Mouse (Mus musculus) ES-E14 (cell line): Measurements from ENCODE around the gene Pam. TPM values are rescaled to one million over a fixed set of nuclear protein-coding genes. Genes with fewer than 3 reads are reported as not detected.

Experiments used
- DNase-seq: peaks from one replicate; pipeline ENCODE4 v3.0.0-alpha.2; 2013; ENCODE audit warnings: low read depth, low spot score
- H3K27ac ChIP-seq: 2 replicates; pipeline ENCODE4 v1.5.1; 2012; ENCODE audit warnings: low read depth, mild to moderate bottlenecking, low read length, moderate library complexity, mixed read lengths; ENCODE audit not compliant: poor library complexity, insufficient read depth, severe bottlenecking
- H3K36me3 ChIP-seq: 2 replicates; pipeline ENCODE4 v1.6.1; 2012; ENCODE audit warnings: mild to moderate bottlenecking, low read length, moderate library complexity, mixed read lengths; ENCODE audit not compliant: control insufficient read depth, poor library complexity, insufficient read depth, severe bottlenecking
- H3K4me1 ChIP-seq, 2 experiments: fragments of 150-350 bp in 1 of 2; sonication (generic) in 1 of 2; 2 replicates each; pipeline ENCODE4 v1.6.1; 2012; ENCODE audit warnings: low read length in 2 of 2, mild to moderate bottlenecking in 1 of 2, mixed read lengths in 1 of 2; ENCODE audit not compliant: control insufficient read depth in 2 of 2, insufficient read depth in 2 of 2, poor library complexity in 1 of 2
- H3K4me3 ChIP-seq, 2 experiments: fragments of 150-350 bp in 1 of 2; sonication (generic) in 1 of 2; 2 replicates each; pipeline ENCODE4 v1.5.1; 2012; ENCODE audit warnings: low read length in 2 of 2, low read depth in 1 of 2, mild to moderate bottlenecking in 1 of 2, mixed read lengths in 1 of 2; ENCODE audit not compliant: insufficient read depth in 1 of 2, poor library complexity in 1 of 2, severe bottlenecking in 1 of 2
- H3K9ac ChIP-seq: 2 replicates; pipeline ENCODE4 v1.6.1; 2012; ENCODE audit warnings: low read depth, mild to moderate bottlenecking, low read length, mixed read lengths; ENCODE audit not compliant: poor library complexity, insufficient read depth, severe bottlenecking
- H3K9me3 ChIP-seq: fragments of 150-350 bp; sonication (generic); 2 replicates; pipeline ENCODE4 v1.6.1; 2012; ENCODE audit warnings: low read depth, mild to moderate bottlenecking, low read length; ENCODE audit not compliant: control insufficient read depth, insufficient read depth
- CHD2 ChIP-seq: IDR thresholded peaks from 2 replicates; pipeline ENCODE4 v1.6.1; 2014; ENCODE audit warnings: mild to moderate bottlenecking, low read depth, low read length, inconsistent platforms
- HCFC1 ChIP-seq: IDR thresholded peaks from 2 replicates; pipeline ENCODE4 v1.6.1; 2012; ENCODE audit warnings: low read length, inconsistent platforms, borderline replicate concordance; ENCODE audit not compliant: insufficient read depth
- MAFK ChIP-seq: IDR thresholded peaks from 2 replicates; pipeline ENCODE4 v1.6.1; 2014; ENCODE audit warnings: mild to moderate bottlenecking, low read depth, low read length, inconsistent platforms; ENCODE audit not compliant: insufficient read depth
- ZC3H11A ChIP-seq: IDR thresholded peaks from 2 replicates; pipeline ENCODE4 v1.6.1; 2012; ENCODE audit warnings: low read depth, mild to moderate bottlenecking, inconsistent platforms, low read length, borderline replicate concordance
- ZNF384 ChIP-seq: IDR thresholded peaks from 2 replicates; pipeline ENCODE4 v1.6.1; 2012; ENCODE audit warnings: low read depth, low read length, inconsistent platforms
- in situ Hi-C, 2 experiments: fragments of 600-800 bp; cut with MboI; formaldehyde crosslinking; loops; one replicate each; pipeline ENCODE4 v1.15.1; 2025; ENCODE audit warnings: low sequenced_read_pairs in 2 of 2, inconsistent platforms in 1 of 2; ENCODE audit not compliant: unreplicated experiment in 2 of 2
- total RNA-seq: library from RNA; depleted of rRNA; stranded (reverse); fragments of 300-350 nt; gene quantifications from 2 replicates; pipeline ENCODE4 v1.2.3, GENCODE M21; 2012

Pam gene
- total RNA-seq, 1 experiment: 16.0 TPM

- no peak for DNase-seq
- TF ChIP-seq HCFC1 (no peak), CHD2 (no peak), ZC3H11A (no peak), MAFK (no peak), ZNF384 (no peak)
- no peak overlapping the region for H3K9ac ChIP-seq
- H3K27ac ChIP-seq: no peak overlapping the region
- H3K9me3 ChIP-seq: no peaks in the 10 kb centered on the region
- in situ Hi-C loops: no loop called here
- H3K4me3 ChIP-seq: no peak overlapping the region
- no peaks in the 10 kb centered on the region for H3K36me3 ChIP-seq
- H3K4me1 ChIP-seq: no peaks in the 10 kb centered on the region; a peak in 1 of 4 replicates
Observed at GRCm38 (mm10) chr1:98056996-98057945, 38.2 kb downstream of the Pam start.

GRCm38 (mm10) chr1:98056277-98056676, 39.2 kb downstream of the Pam start:
- no peaks in the 10 kb centered on the region for H3K9me3 ChIP-seq
- in situ Hi-C loops: no loop called here
- H3K4me1 ChIP-seq: no peaks in the 10 kb centered on the region; a peak in 1 of 4 replicates
- DNase-seq: no peak
- no peak overlapping the region for H3K4me3 ChIP-seq
- TF ChIP-seq CHD2: no peak
- no peak for TF ChIP-seq ZC3H11A
- no peak for TF ChIP-seq MAFK
- TF ChIP-seq ZNF384: no peak
- no peak for TF ChIP-seq HCFC1
- H3K27ac ChIP-seq: no peak overlapping the region
- no peak overlapping the region for H3K9ac ChIP-seq
- no peaks in the 10 kb centered on the region for H3K36me3 ChIP-seq

GRCm38 (mm10) chr1:98055591-98055990, 39.9 kb downstream of the Pam start:
- Histone ChIP-seq H3K36me3 (no peaks in the 10 kb centered on the region), H3K27ac (no peak overlapping the region), H3K9ac (no peak overlapping the region), H3K9me3 (no peaks in the 10 kb centered on the region), H3K4me3 (no peak overlapping the region), H3K4me1 (no peaks in the 10 kb centered on the region; a peak in 1 of 4 replicates)
- no peak for DNase-seq
- in situ Hi-C loops: no loop called here
- TF ChIP-seq ZNF384 (no peak), CHD2 (no peak), HCFC1 (no peak), ZC3H11A (no peak), MAFK (no peak)

GRCm38 (mm10) chr1:98053994-98054393, 41.5 kb downstream of the Pam start:
- H3K4me1 ChIP-seq: no peaks in the 10 kb centered on the region; a peak in 1 of 4 replicates
- in situ Hi-C loops: no loop called here
- no peak for TF ChIP-seq HCFC1
- no peak for TF ChIP-seq ZC3H11A
- no peak for TF ChIP-seq CHD2
- no peak for TF ChIP-seq MAFK
- TF ChIP-seq ZNF384: no peak

GRCm38 (mm10) chr1:98053447-98053846, 42.0 kb downstream of the Pam start:
- no peak for TF ChIP-seq MAFK
- no peak for TF ChIP-seq CHD2
- no peak for TF ChIP-seq ZC3H11A
- no peak for TF ChIP-seq ZNF384
- no peak for TF ChIP-seq HCFC1
- H3K9me3 ChIP-seq: no peaks in the 10 kb centered on the region
- no peak overlapping the region for H3K4me3 ChIP-seq
- no peak for DNase-seq
- H3K27ac ChIP-seq: no peak overlapping the region
- in situ Hi-C loops: no loop called here
- H3K4me1 ChIP-seq: no peaks in the 10 kb centered on the region; a peak in 1 of 4 replicates
- no peak overlapping the region for H3K9ac ChIP-seq
- H3K36me3 ChIP-seq: no peaks in the 10 kb centered on the region

More at GRCm38 (mm10) chr1:98053994-98054393, 41.5 kb downstream of the Pam start:
- Histone ChIP-seq H3K9me3 (no peaks in the 10 kb centered on the region), H3K27ac (no peak overlapping the region), H3K4me3 (no peak overlapping the region), H3K9ac (no peak overlapping the region), H3K36me3 (no peaks in the 10 kb centered on the region)
- DNase-seq: no peak
